Mouse (Mus musculus) CH12.LX (cell line): ENCODE measurements around the gene Gm47959. TPM values are rescaled to one million over a fixed set of nuclear protein-coding genes. Genes with fewer than 3 reads are reported as not detected.

Source experiments
- DNase-seq: peaks from one replicate; pipeline ENCODE4 v3.0.0-alpha.2; 2013; ENCODE audit errors: extremely low read depth
- H3K27ac ChIP-seq: 2 replicates; pipeline ENCODE4 v1.5.1; 2012; ENCODE audit warnings: low read depth, mild to moderate bottlenecking, control low read depth, moderate library complexity; ENCODE audit not compliant: insufficient read depth
- H3K27me3 ChIP-seq: replicated peaks from 2 replicates; pipeline ENCODE3; 2012; ENCODE audit warnings: inconsistent platforms
- H3K36me3 ChIP-seq, 2 experiments: replicated peaks in 1 of 2; 2 replicates each; pipeline versions ENCODE3 to v1.6.1; 2012; ENCODE audit warnings: inconsistent platforms in 1 of 2, low read length in 1 of 2, mild to moderate bottlenecking in 1 of 2, mixed read lengths in 1 of 2, moderate library complexity in 1 of 2; ENCODE audit not compliant: control insufficient read depth in 1 of 2, insufficient read depth in 1 of 2
- H3K4me1 ChIP-seq, 2 experiments: 2 replicates each; pipeline ENCODE4 v1.6.1; 2012; ENCODE audit warnings: inconsistent platforms in 1 of 2, moderate library complexity in 1 of 2; ENCODE audit not compliant: insufficient read depth in 2 of 2, control insufficient read depth in 1 of 2
- H3K4me2 ChIP-seq: 2 replicates; pipeline ENCODE4 v1.6.1; 2012; ENCODE audit warnings: low read depth, mild to moderate bottlenecking, control low read depth; ENCODE audit not compliant: poor library complexity, insufficient read depth, severe bottlenecking
- H3K4me3 ChIP-seq, 3 experiments: fragments of 150-350 bp in 1 of 3; sonication (generic) in 1 of 3; replicated peaks in 1 of 3; 2 replicates each; pipeline versions ENCODE3 to v1.5.1; 2011 to 2012; ENCODE audit warnings: low read depth in 2 of 3, low read length in 2 of 3, mild to moderate bottlenecking in 2 of 3, moderate library complexity in 2 of 3, control low read depth in 1 of 3, improper control_type of control experiment in 1 of 3, inconsistent platforms in 1 of 3, mixed read lengths in 1 of 3; ENCODE audit not compliant: poor library complexity in 1 of 3
- H3K79me2 ChIP-seq: replicated peaks from 2 replicates; pipeline ENCODE4 v1.6.1; 2012; ENCODE audit warnings: mild to moderate bottlenecking, moderate library complexity; ENCODE audit not compliant: control insufficient read depth, poor library complexity, insufficient read depth, severe bottlenecking; ENCODE audit errors: extremely low read depth
- H3K9ac ChIP-seq: 2 replicates; pipeline ENCODE4 v1.6.1; 2012; ENCODE audit warnings: low read depth, mild to moderate bottlenecking, control low read depth, moderate library complexity; ENCODE audit not compliant: insufficient read depth
- H3K9me3 ChIP-seq: replicated peaks from 2 replicates; pipeline ENCODE3; 2012; ENCODE audit warnings: low read length, inconsistent platforms, mixed read lengths
- BHLHE40 ChIP-seq: IDR thresholded peaks from 2 replicates; pipeline ENCODE4 v1.6.1; 2011; ENCODE audit warnings: mild to moderate bottlenecking, low read depth, low read length, improper control_type of control experiment
- CHD1 ChIP-seq: IDR thresholded peaks from 2 replicates; pipeline ENCODE4 v1.6.1; 2012; ENCODE audit warnings: low read depth, low read length, improper control_type of control experiment, inconsistent platforms
- CHD2 ChIP-seq: IDR thresholded peaks from 2 replicates; pipeline ENCODE4 v1.6.1; 2011; ENCODE audit warnings: low read length, improper control_type of control experiment
- E2F4 ChIP-seq: IDR thresholded peaks from 2 replicates; pipeline ENCODE4 v1.6.1; 2011; ENCODE audit warnings: low read depth, low read length, improper control_type of control experiment; ENCODE audit not compliant: insufficient replicate concordance
- EP300 ChIP-seq: IDR thresholded peaks from 2 replicates; pipeline ENCODE4 v1.6.1; 2011; ENCODE audit warnings: low read length, improper control_type of control experiment
- ETS1 ChIP-seq: conservative IDR thresholded peaks from 2 replicates; pipeline ENCODE4 v1.6.1; 2012; ENCODE audit warnings: low read depth, mild to moderate bottlenecking, inconsistent platforms, low read length, improper control_type of control experiment, moderate library complexity
- GABPA ChIP-seq: IDR thresholded peaks from 2 replicates; pipeline ENCODE4 v1.6.1; 2012; ENCODE audit warnings: low read depth, low read length, improper control_type of control experiment, inconsistent platforms; ENCODE audit not compliant: insufficient replicate concordance
- KAT2A ChIP-seq: IDR thresholded peaks from 2 replicates; pipeline ENCODE4 v1.6.1; 2012; ENCODE audit warnings: low read length, improper control_type of control experiment, inconsistent platforms; ENCODE audit not compliant: insufficient replicate concordance
- MAFK ChIP-seq: IDR thresholded peaks from 2 replicates; pipeline ENCODE4 v1.6.1; 2011; ENCODE audit warnings: low read length, improper control_type of control experiment; ENCODE audit not compliant: insufficient replicate concordance
- MAX ChIP-seq: IDR thresholded peaks from 2 replicates; pipeline ENCODE4 v1.6.1; 2011; ENCODE audit warnings: low read length, improper control_type of control experiment
- MEF2A ChIP-seq: IDR thresholded peaks from 2 replicates; pipeline ENCODE4 v1.6.1; 2014; ENCODE audit warnings: low read depth, mild to moderate bottlenecking, inconsistent platforms, low read length, improper control_type of control experiment, borderline replicate concordance
- MXI1 ChIP-seq: IDR thresholded peaks from 2 replicates; pipeline ENCODE4 v1.6.1; 2011; ENCODE audit warnings: mild to moderate bottlenecking, low read depth, low read length, improper control_type of control experiment
- NRF1 ChIP-seq: IDR thresholded peaks from 2 replicates; pipeline ENCODE4 v1.6.1; 2014; ENCODE audit warnings: low read depth, mild to moderate bottlenecking, inconsistent platforms, low read length, improper control_type of control experiment, moderate library complexity
- POLR2A ChIP-seq: IDR thresholded peaks from 2 replicates; pipeline ENCODE4 v1.6.1; 2011; ENCODE audit warnings: low read depth, mild to moderate bottlenecking, improper control_type of control experiment, low read length
- POLR2AphosphoS2 ChIP-seq: IDR thresholded peaks from 2 replicates; pipeline ENCODE4 v1.6.1; 2011; ENCODE audit warnings: low read depth, low read length, improper control_type of control experiment
- RAD21 ChIP-seq: IDR thresholded peaks from 2 replicates; pipeline ENCODE4 v1.6.1; 2011; ENCODE audit warnings: low read depth, mild to moderate bottlenecking, low read length, improper control_type of control experiment, moderate library complexity
- SIN3A ChIP-seq: IDR thresholded peaks from 2 replicates; pipeline ENCODE4 v1.6.1; 2012; ENCODE audit warnings: low read length, improper control_type of control experiment, inconsistent platforms
- SMC3 ChIP-seq: IDR thresholded peaks from 2 replicates; pipeline ENCODE4 v1.6.1; 2011; ENCODE audit warnings: low read depth, low read length, improper control_type of control experiment
- TBP ChIP-seq: conservative IDR thresholded peaks from 2 replicates; pipeline ENCODE4 v1.6.1; 2011; ENCODE audit warnings: low read depth, low read length, improper control_type of control experiment
- TCF12 ChIP-seq: IDR thresholded peaks from 2 replicates; pipeline ENCODE4 v1.6.1; 2014; ENCODE audit warnings: low read depth, mild to moderate bottlenecking, inconsistent platforms, low read length, improper control_type of control experiment
- UBTF ChIP-seq: IDR thresholded peaks from 2 replicates; pipeline ENCODE4 v1.6.1; 2012; ENCODE audit warnings: low read depth, mild to moderate bottlenecking, inconsistent platforms, low read length, improper control_type of control experiment, moderate library complexity
- USF1 ChIP-seq: IDR thresholded peaks from 2 replicates; pipeline ENCODE4 v1.6.1; 2014; ENCODE audit warnings: low read depth, mild to moderate bottlenecking, inconsistent platforms, low read length, improper control_type of control experiment
- USF2 ChIP-seq: conservative IDR thresholded peaks from 2 replicates; pipeline ENCODE4 v1.6.1; 2011; ENCODE audit warnings: low read depth, low read length, improper control_type of control experiment
- ZC3H11A ChIP-seq: IDR thresholded peaks from 2 replicates; pipeline ENCODE4 v1.6.1; 2012; ENCODE audit warnings: low read depth, mild to moderate bottlenecking, inconsistent platforms, low read length, improper control_type of control experiment
- ZKSCAN1 ChIP-seq: IDR thresholded peaks from 2 replicates; pipeline ENCODE4 v1.6.1; 2012; ENCODE audit warnings: low read depth, inconsistent platforms, low read length, improper control_type of control experiment, borderline replicate concordance
- dilution Hi-C: fragments of 300-500 bp; cut with MboI; formaldehyde crosslinking; loops from 2 replicates; pipeline ENCODE4 v1.14.3; 2020; ENCODE audit warnings: low sequenced_read_pairs; ENCODE audit not compliant: extremely low pct_unique_long_range_greater_than_20kb, extremely low pct_ligation_motif_present
- in situ Hi-C: fragments of 300-500 bp; cut with MboI; formaldehyde crosslinking; loops from 3 replicates; pipeline ENCODE4 v1.14.3; 2019; ENCODE audit warnings: low sequenced_read_pairs, low pct_ligation_motif_present, low pct_unique_long_range_greater_than_20kb, mixed read lengths
- polyA plus RNA-seq: library from polyadenylated mRNA; unstranded; fragments of >175 nt; gene quantifications from 2 replicates; pipeline ENCODE4 v1.2.1, GENCODE M21; 2012; ENCODE audit warnings: low read depth; ENCODE audit not compliant: insufficient read length
- total RNA-seq, 2 experiments: library from RNA; depleted of rRNA; stranded (reverse); fragments of 300-350 nt in 1 of 2; fragments of >200 nt in 1 of 2; gene quantifications; 2 replicates each; pipeline ENCODE4 v1.2.3; 2012 to 2014

Gene Gm47959
- total and polyA plus RNA-seq, 3 experiments: not detected

DNA sequence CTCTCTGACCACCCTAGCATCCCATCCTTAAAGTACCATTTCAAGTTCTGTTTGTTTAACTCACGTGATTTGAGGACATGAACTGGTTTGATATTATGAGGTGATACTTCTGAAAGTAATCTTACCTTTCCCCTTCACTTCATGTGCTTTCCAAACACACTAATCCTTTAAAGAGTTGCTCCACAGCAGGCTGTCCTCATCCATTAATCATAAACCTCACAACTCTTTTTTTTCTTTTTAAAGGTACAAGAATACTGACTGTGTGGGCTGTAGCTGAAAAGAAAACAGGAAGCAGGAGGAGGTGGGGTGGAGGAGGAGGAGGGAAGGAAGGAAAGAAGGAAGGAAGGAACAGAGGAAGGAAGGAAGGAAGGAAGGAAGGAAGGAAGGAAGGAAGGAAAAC lies 31.6 kb downstream of the Gm47959 start:
- no peaks in the 10 kb centered on the region for H3K9me3 ChIP-seq
- dilution Hi-C loops: no loop called here
- no peak overlapping the region; the same call in 1 of the 2 replicates for H3K9ac ChIP-seq
- no peaks in the 10 kb centered on the region for H3K79me2 ChIP-seq
- no peaks in the 10 kb centered on the region for H3K36me3 ChIP-seq
- in situ Hi-C loops: no loop called here
- no peaks in the 10 kb centered on the region for H3K27me3 ChIP-seq
- H3K4me1 ChIP-seq: peaks cover 6 to 11% of the 10 kb centered on the region in 2 experiments
- no peak for TF ChIP-seq NRF1
- TF ChIP-seq RAD21: no peak
- TF ChIP-seq UBTF: no peak
- TF ChIP-seq POLR2AphosphoS2: no peak
- TF ChIP-seq SIN3A: no peak
- TF ChIP-seq TCF12: no peak
- no peak for TF ChIP-seq CHD2
- no peak for TF ChIP-seq MAFK
- TF ChIP-seq USF2: no peak
- TF ChIP-seq TBP: no peak
- no peak for TF ChIP-seq ZKSCAN1
- TF ChIP-seq GABPA: no peak
- TF ChIP-seq MEF2A: no peak
- TF ChIP-seq SMC3: no peak
- no peak for DNase-seq
- no peak overlapping the region for H3K4me3 ChIP-seq
- H3K4me2 ChIP-seq: no peak overlapping the region
- no peak overlapping the region for H3K27ac ChIP-seq

DNA sequence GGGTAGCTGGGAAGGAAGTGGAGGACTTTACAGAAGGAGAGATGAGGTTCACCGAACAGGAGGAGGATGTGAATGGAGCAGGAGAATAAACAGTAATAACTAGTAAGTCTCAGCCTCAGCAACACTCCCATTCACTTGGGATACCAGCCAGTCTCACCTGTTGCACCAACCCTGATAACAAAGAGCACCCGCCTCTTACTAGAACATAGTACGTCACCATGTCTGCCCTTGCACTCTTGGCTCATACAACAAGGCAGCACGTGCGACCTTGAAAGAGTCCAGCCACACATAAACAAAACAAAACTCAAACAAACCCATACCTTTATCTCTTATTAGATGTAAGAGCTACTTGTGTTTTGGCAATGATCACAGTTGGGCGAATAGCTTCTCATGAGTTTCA lies 32.2 kb downstream of the Gm47959 start:
- Histone ChIP-seq H3K4me2 (no peak overlapping the region), H3K79me2 (no peaks in the 10 kb centered on the region), H3K27ac (no peak overlapping the region), H3K27me3 (no peaks in the 10 kb centered on the region), H3K4me3 (no peak overlapping the region), H3K9me3 (no peaks in the 10 kb centered on the region), H3K9ac (no peak overlapping the region), H3K36me3 (no peaks in the 10 kb centered on the region), H3K4me1 (peaks cover 6 to 11% of the 10 kb centered on the region in 2 experiments)
- in situ Hi-C loops: no loop called here
- no peak for DNase-seq
- TF ChIP-seq TBP: no peak
- TF ChIP-seq RAD21: no peak
- TF ChIP-seq ETS1: no peak
- TF ChIP-seq ZKSCAN1: no peak
- no peak for TF ChIP-seq KAT2A
- no peak for TF ChIP-seq E2F4
- no peak for TF ChIP-seq EP300
- no peak for TF ChIP-seq MAFK
- no peak for TF ChIP-seq SIN3A
- no peak for TF ChIP-seq CHD1
- no peak for TF ChIP-seq MAX
- no peak for TF ChIP-seq BHLHE40
- no peak for TF ChIP-seq USF1
- no peak for TF ChIP-seq CHD2
- no peak for TF ChIP-seq MXI1
- TF ChIP-seq ZC3H11A: no peak
- no peak for TF ChIP-seq POLR2AphosphoS2
- TF ChIP-seq POLR2A: no peak
- dilution Hi-C loops: no loop called here
